Mouse (Mus musculus): ENCODE measurements around the gene Rchy1.

- TF ChIP-seq POLR2A (IDR thresholded peaks at IDR 0.05; ENCODE audit: extremely low read depth, insufficient read depth, low read length): no peak
- TF ChIP-seq CTCF (IDR thresholded peaks at IDR 0.05; ENCODE audit: low read depth, low read length): no peak
Measured at GRCm38 (mm10) chr5:92009827-92010226, 47.0 kb upstream of the Rchy1 start.
